In genomic region chr7:142664465-142665029, GRCm38 (mm10) we compare ENCODE assay signal across 9 mouse cellular contexts. TPM values are rescaled to one million over a fixed set of nuclear protein-coding genes. Genes with fewer than 3 reads are reported as not detected.
DNase-seq lines count a peak whose midpoint lies in the region; ATAC-seq and TF ChIP-seq lines count a peak whose summit lies in the region.
"Had no signal": no experiment of that assay in that cellular context is flagged by ENCODE, and none has a peak within 500 bp of the region (broad histone marks: within the 10 kb centered on the region; RNA-seq: fewer than 3 reads in every experiment).

No protein-coding gene starts in this region.

- H3K9me3 ChIP-seq in embryonic facial prominence, embryonic 12.5 days = peaks cover 12% of the 10 kb centered on the region
- no peaks in the 10 kb centered on the region; the same call in 1 of the 2 replicates for H3K9me3 ChIP-seq in hindbrain, embryonic 16.5 days (ENCODE audit: control insufficient read depth, low read length)

- no peaks in the 10 kb centered on the region for H3K4me1 ChIP-seq in kidney, adult 2 months (ENCODE audit: control insufficient read depth, insufficient read depth, low read length)
- H3K4me1 ChIP-seq in embryonic facial prominence, embryonic 12.5 days = peaks cover 10% of the 10 kb centered on the region; the same call in 1 of the 2 replicates
- peaks cover 6% of the 10 kb centered on the region; the same call in 1 of the 2 replicates for H3K4me1 ChIP-seq in hindbrain, embryonic 16.5 days (ENCODE audit: control insufficient read depth, insufficient read depth, low read depth, low read length)

- no peak overlapping the region for H3K27ac ChIP-seq in kidney, adult 2 months (ENCODE audit: insufficient read depth, low read depth, low read length)
- H3K27ac ChIP-seq in embryonic facial prominence, embryonic 12.5 days = peak overlapping the region; percentile 80; the same call in 1 of the 2 replicates
- no peak overlapping the region for H3K27ac ChIP-seq in hindbrain, embryonic 16.5 days (ENCODE audit: low read depth, low read length)

- H3K27me3 ChIP-seq in kidney, adult 2 months (replicated peaks; ENCODE audit: control insufficient read depth, insufficient read depth, low read length) = peaks cover 6% of the 10 kb centered on the region; the same call in 1 of the 2 replicates
- H3K27me3 ChIP-seq in embryonic facial prominence, embryonic 12.5 days = peaks cover 63% of the 10 kb centered on the region
- peaks cover 52% of the 10 kb centered on the region for H3K27me3 ChIP-seq in hindbrain, embryonic 16.5 days (replicated peaks; ENCODE audit: control insufficient read depth, insufficient read depth, low read length)

- peak overlapping the region; percentile 56 for H3K4me2 ChIP-seq in embryonic facial prominence, embryonic 12.5 days (replicated peaks)
- no peak overlapping the region; the same call in 1 of the 2 replicates for H3K4me2 ChIP-seq in hindbrain, embryonic 16.5 days (ENCODE audit: low read length)

- no peak for ATAC-seq in embryonic facial prominence, embryonic 12.5 days (ENCODE audit: insufficient number of reproducible peaks, insufficient read depth, low FRiP score, low TSS enrichment)
- ATAC-seq in hindbrain, embryonic 16.5 days = peak; percentile 42; the same call in 1 of the 2 replicates

- H3K36me3 ChIP-seq in kidney, adult 2 months (ENCODE audit: control insufficient read depth, insufficient read depth, low read length) = no peaks in the 10 kb centered on the region
- H3K36me3 ChIP-seq in embryonic facial prominence, embryonic 12.5 days = peaks cover 23% of the 10 kb centered on the region
- no peaks in the 10 kb centered on the region for H3K36me3 ChIP-seq in hindbrain, embryonic 16.5 days (ENCODE audit: control insufficient read depth, insufficient read depth, low read length)
- H3K36me3 ChIP-seq: G1E had no signal

- peak; percentile 6 for DNase-seq in kidney, adult 2 months
- no peak for DNase-seq in kidney, postnatal 14 days
- peak; percentile 53 for DNase-seq in neural tube, embryonic 10.5 days (ENCODE audit: extremely low spot score, low spot score)
- DNase-seq in urinary bladder, adult 2 months (ENCODE audit: low spot score) = no peak
- DNase-seq in lung, postnatal 10 days = no peak
- DNase-seq: lung, postnatal 14 days had no signal

- no peak for TF ChIP-seq CTCF in kidney, adult 2 months (conservative IDR thresholded peaks at IDR 0.05; ENCODE audit: insufficient read depth, insufficient read length, low read depth, low read length)

- no peak overlapping the region for H3K4me3 ChIP-seq in kidney, adult 2 months (ENCODE audit: insufficient read depth, low read depth, low read length)
- peak overlapping the region; percentile 36 for H3K4me3 ChIP-seq in embryonic facial prominence, embryonic 12.5 days
- H3K4me3 ChIP-seq in hindbrain, embryonic 16.5 days (ENCODE audit: low read length) = no peak overlapping the region; the same call in 1 of the 2 replicates

- peak overlapping the region; percentile 63 for H3K9ac ChIP-seq in embryonic facial prominence, embryonic 12.5 days
- no peak overlapping the region for H3K9ac ChIP-seq in hindbrain, embryonic 16.5 days (ENCODE audit: low read depth, low read length)

- TF ChIP-seq POLR2A in kidney, adult 2 months (IDR thresholded peaks at IDR 0.05; ENCODE audit: low read depth, low read length) = no peak

- 25% methylated on average over 9 of the region's 9 CpGs for WGBS in kidney, adult 2 months
- 2% methylated on average over 9 of the region's 9 CpGs for WGBS in embryonic facial prominence, embryonic 12.5 days
- WGBS in hindbrain, embryonic 16.5 days = 4% methylated on average over 9 of the region's 9 CpGs

RNA-seq across cellular contexts. Expression of gene Igf2, which starts 2.1 kb away (rescaled TPM):
- polyA plus RNA-seq in kidney, adult 2 months (2012; rRNA removed) = 26.9 and 36.9 TPM in 2 replicates
- 701 and 722 TPM in 2 replicates for polyA plus RNA-seq in embryonic facial prominence, embryonic 12.5 days (2016; fragmentation: Nextera tagmentation; extraction: Ambion mirVana)
- polyA plus RNA-seq in hindbrain, embryonic 16.5 days (2015; fragmentation: Nextera tagmentation; extraction: Ambion mirVana) = 157 and 172 TPM in 2 replicates
- 11.9 and 21.9 TPM in 2 replicates for polyA plus RNA-seq in urinary bladder, adult 2 months (2012; rRNA removed)
- polyA plus RNA-seq: G1E had no signal

RNA-seq across cellular contexts. Expression of gene Gm49394, which starts 5.2 kb away (rescaled TPM):
- 0.03 TPM in 1 of 2 replicates, not detected in the other for polyA plus RNA-seq in kidney, adult 2 months (2012; rRNA removed)
- polyA plus RNA-seq in embryonic facial prominence, embryonic 12.5 days (2016; fragmentation: Nextera tagmentation; extraction: Ambion mirVana) = 0.04 TPM in 1 of 2 replicates, not detected in the other
- 0.11 TPM in 1 of 2 replicates, not detected in the other for polyA plus RNA-seq in hindbrain, embryonic 16.5 days (2015; fragmentation: Nextera tagmentation; extraction: Ambion mirVana)
- not detected in 2 replicates for polyA plus RNA-seq in urinary bladder, adult 2 months (2012; rRNA removed)
- polyA plus RNA-seq: G1E had no signal

Comparison
In these comparisons a context has a peak if more than half of its experiments do, and no peak if none do; other contexts are left out.
1. DNase-seq: peak in kidney, adult 2 months (single experiment) and neural tube, embryonic 10.5 days (single experiment); none in kidney, postnatal 14 days (single experiment), urinary bladder, adult 2 months (single experiment) and lung, postnatal 10 days (single experiment).